Mouse (Mus musculus) lung, adult 2 months (tissue): Measurements from ENCODE around the gene Mast4.

ENCODE experiments used
- CTCF ChIP-seq: fragments of 200-500 bp; IDR thresholded peaks from 2 replicates; pipeline ENCODE4 v1.5.1; 2011; ENCODE audit warnings: mild to moderate bottlenecking, low read length, control low read depth; ENCODE audit not compliant: insufficient read depth
- POLR2A ChIP-seq: fragments of 200-500 bp; IDR thresholded peaks from 2 replicates; pipeline ENCODE4 v1.6.1; 2011; ENCODE audit warnings: low read depth, mild to moderate bottlenecking, control low read depth, low read length, borderline replicate concordance; ENCODE audit errors: extremely low read depth

DNA sequence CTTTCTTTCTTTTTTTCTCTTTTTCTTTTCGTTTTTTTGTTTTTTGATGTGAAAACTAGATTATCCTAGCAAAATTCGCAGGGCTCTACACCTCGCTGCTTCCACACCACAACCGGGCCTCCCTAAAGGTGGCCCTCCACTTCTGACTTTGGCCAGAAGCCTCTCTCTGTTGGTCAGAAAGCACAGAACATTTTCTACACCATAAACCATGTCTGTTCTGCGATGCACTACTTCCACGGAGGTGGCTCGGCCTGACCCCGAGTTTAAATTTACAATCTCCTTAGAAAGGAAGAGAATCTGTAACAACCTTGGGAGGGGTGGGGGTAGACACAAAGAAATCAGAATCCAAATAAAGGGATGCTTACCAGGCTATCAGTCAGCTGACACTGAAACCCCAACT, 458.8 kb downstream of the Mast4 start:
- TF ChIP-seq CTCF = no peak
- TF ChIP-seq POLR2A = no peak
